Mouse (Mus musculus): ENCODE data around the gene Ackr4.

Ackr4 gene

DNA sequence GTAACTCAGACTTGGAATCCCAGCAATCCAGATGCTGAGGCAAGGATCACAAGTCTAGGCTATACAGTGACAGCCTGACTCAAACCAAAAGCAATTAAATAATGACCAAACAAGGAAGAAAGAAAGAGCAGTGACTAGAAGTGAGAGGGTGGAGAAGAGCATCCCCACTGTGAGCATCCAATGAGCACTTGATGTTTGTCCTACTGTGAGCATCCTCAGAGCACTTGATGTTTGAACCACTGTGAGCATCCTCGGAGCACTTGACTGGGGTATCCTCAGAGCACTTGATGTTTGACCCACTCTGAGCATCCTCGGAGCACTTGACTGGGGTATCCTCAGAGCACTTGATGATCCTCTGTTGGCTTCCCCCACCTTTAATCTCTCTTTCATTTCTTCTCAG lies 21.7 kb downstream of the Ackr4 start:
- DNase-seq, result no peak

DNA sequence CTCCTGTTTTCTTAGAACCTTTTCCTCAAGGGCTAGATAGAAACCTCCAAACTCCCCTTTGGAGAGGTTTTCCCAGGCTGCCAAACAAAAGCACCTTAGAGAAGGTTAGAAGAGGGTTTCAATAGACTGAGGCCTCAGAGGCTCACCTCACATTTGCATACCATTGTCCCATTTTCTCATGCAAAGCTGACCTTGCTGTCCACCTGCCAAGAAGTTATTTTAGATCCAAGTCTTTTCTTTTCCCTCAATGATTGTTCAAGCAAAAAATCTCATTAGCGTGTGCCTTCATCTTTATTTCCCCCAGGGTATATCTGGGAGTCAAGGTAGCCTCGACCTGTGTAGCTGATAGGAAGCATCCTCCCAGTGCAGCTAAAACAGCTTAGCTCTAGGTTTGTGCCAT lies 23.8 kb downstream of the Ackr4 start:
- no peak for DNase-seq

DNA sequence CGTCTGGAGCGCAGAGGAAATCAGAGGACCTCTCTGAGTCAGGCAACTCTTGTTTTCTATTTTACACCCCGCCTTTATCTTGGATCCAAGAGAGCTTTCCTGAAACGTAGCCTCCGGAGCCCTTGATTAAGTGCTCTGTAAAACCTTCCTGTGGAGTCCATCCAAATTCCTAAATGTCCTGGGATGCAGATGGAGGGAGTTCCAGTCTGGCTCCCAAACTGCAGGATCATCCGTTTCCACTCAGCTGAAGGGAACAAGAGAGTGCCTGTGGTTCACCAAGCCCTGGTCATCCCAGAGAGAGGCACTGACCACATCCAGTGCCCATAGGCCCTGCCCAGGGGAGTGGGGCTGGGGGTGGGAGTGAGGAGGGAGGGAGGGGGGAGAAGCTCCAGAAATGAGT lies 24.4 kb downstream of the Ackr4 start:
- DNase-seq, result no peak

DNA sequence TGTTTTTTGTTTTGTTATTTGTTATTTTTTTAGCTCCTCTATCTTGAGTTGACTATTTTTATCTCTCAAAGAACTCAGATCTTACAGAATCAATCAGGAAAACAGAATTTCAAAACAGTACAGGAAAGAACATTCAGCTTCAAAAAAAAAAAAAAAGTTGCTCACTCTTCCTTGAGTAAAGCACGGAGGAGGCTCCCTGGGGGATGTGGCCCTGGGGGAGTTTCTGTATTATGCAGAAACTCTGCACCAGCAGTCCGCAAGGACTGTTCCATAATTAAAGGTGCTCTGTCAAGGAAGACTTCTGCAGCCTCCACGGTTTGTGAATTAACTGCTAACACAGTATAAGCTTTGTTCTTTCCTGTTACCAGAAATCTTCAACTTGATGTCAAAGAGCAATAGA lies 25.3 kb downstream of the Ackr4 start:
- DNase-seq, result no peak

DNA sequence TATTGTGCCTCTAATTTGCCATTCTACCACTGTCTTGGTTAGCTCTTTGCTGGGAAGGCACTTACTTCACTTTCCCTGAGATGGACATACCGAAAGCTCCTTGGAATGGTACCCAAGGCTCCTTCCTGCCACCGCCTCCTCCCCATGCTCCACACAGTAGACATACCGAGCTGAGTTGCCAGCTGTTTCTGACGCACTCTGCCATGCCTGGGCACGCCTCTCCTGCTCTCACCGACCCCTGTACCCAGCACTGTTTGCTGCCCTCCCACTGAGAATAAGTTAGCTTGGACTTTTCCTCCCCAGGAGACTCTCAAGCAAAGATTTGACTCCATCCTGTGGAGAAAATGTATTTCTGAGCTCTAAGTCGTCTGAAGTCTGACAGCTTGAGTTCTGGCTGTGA lies 25.9 kb downstream of the Ackr4 start:
- peak; percentile 9 for DNase-seq

DNA sequence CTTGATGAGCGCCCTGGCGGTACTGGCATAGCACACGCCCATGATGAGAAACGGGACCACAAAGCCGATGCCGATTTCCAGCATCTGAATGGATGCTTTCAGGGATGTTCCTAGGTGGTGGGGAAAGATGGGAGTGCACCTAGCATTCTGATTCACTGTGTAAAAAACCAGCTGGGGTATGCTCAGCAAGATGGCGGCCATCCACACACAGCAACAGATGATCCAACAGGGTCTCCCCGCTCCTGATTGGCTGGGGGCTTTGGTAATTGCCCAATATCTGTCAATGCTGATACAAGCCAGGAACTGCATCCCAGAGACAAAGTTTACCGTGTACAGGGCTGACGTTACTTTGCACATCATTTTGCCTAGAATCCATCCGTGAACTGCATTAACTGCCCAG lies 27.7 kb downstream of the Ackr4 start:
- no peak for DNase-seq

DNA sequence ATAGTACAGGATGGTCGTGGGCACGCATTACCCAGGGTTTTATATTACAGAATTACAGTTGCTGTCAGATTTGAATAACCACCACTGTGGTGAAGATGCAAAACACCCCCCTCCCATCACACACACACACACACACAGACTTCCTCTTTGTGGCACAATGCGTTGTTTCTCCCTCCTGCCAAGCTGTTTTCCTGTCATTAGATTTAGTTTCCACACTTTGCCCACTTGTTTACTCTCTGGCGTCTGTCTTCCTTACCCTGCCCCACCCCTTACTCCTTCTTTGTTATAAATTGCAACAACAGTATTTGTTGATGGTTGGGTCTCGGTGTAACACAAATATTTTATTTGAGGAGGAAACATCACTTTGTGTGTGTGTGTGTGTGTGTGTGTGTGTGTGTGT lies 28.5 kb downstream of the Ackr4 start:
- DNase-seq, result no peak

DNA sequence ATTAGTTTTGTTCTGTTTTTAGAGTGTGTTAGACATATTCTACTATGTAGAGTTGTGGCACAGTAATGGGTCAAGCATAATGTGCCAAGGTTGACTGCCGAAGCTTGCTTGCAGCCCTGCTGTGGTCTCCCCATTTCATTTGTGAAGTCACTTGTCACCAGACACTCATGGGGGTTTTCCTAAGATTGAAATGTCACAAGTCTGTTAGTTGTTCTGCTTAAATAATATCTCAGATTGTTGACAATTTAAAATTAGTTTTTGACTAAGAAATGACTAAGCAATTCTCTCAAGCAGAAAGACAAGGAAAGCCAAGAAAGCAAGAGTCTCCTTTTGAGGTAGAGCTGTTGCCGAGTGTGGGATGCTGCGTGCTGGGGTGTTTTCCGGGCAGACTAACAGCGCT lies 33.8 kb downstream of the Ackr4 start:
- no peak for DNase-seq

DNA sequence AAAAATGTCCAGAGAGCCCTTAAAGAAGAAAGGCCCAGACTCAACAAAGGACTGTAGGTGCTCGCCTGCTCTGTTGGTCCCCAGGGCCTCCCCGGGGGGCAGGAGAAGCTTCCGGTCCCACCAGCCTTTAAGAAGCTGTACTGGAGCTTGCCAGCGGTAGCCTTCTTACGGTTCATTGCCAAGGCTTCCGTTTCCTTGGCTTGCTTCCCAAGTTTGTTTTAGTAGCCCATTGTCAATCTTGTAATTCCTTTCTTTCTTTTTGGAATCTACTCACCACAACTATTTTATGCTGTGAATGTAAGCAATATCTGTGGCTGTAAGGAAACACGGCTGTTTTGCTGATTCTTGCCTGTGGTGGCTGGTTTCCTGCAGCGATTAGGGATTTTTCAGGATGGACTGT lies 38.2 kb downstream of the Ackr4 start:
- peak; percentile 14 for DNase-seq

DNA sequence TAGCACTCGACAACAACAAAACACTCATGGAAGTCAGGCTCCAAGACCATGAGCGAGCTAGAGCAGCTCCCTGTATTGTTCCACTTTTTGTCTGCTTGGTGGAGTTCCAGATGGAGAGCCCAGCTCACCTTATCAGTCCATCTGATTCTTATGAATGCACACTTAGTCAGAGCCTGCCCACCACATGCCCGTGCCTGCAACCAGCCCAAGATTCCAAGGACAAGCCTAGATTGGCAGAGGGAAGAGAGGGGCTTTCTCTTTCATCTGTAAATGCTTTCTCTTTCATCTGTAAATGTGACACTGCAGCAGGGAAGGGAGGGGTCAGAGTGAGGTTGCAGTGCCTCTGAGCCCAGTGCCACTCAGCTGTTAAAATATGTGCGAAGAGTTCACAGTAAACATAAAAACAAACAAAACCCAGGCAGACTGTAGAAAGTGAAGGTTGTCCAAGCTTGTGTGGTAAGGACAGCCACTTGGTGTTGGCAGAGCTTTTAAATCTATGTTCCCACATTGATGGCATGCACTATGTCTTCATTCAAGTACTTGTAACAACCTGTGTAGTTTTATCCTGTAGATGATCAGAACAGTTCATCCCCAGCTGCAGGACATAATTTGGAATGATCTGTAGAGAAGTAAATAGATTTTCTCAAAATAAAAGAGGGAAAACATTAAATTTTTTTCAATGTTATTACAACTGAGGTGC lies 40.9 kb downstream of the Ackr4 start:
- no peak for DNase-seq

DNA sequence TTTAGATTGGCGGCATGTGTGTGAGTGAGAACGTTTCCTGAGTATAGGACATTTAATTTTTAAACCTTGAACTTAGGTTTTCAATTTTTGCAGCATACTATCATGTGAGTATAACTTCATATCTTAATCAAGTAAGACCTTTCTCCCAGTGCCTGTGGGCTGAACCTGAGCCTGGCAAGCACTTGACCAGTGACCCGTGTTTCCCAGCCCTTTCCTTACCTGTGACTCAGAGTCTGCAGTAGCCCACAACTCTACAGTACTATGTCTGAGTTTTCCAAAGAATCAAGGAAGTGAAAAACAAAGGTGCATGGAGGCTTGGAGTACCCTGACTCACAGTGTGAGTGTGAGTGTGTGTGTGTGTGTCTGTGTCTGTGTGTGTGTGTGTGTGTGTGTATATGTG lies 46.7 kb downstream of the Ackr4 start:
- DNase-seq, result no peak

DNA sequence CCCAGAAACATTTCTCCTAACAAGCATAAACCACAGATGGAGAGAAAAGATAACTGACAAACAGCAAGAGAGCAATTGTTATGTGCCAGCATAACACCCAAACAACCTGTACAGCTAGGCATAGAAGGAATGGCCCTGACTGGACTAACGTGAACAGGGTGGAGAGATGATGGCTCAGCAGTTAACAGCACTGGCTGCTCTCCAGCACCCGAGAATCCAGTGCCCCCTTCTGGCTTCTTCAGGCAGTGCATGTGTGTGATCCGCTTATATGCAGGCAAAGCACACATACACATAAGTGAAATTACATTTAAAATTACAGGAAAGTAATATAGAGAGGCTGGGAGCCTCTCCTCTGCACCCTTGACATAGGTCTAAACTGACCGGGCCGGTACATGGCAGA lies 47.4 kb downstream of the Ackr4 start:
- peak; percentile 49 for DNase-seq

DNA sequence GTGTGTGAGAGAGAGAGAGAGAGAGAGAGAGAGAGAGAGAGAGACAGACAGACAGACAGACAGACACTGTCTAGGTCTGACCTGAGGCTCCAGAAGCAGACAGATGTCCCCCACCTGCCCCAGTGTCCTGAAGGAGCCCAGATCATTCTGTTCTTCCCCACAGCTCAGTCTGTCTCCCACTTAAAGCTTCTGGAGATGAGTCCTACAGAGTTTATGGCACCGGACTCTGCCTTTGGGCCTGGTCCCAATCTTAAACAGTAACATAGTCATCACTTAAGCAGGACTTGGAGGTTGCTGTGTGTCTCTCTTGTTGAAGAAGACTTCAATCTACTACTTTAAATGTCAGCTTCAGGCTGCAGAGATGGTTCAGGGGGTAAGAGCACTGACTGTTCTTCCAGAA lies 48.0 kb downstream of the Ackr4 start:
- no peak for DNase-seq

DNA sequence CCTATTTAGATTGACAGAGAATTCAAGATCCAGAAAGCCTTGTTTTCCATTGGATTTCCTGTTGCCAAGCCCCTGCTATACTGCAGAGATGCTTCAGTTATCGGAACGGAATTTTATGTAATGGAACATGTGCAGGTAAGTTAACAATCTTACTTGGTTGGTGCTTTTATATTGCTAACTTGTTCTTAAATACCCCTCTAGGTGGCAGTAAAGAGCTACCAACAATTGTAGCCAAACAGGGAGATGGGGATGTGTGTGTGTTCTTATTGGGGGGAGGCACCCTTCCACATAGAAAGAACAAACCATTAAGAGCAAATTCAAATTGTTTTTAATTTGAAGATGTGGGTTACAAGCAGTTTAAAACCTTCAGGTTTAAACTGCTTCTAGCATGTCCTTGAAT lies 50.9 kb downstream of the Ackr4 start:
- DNase-seq, result no peak

DNA sequence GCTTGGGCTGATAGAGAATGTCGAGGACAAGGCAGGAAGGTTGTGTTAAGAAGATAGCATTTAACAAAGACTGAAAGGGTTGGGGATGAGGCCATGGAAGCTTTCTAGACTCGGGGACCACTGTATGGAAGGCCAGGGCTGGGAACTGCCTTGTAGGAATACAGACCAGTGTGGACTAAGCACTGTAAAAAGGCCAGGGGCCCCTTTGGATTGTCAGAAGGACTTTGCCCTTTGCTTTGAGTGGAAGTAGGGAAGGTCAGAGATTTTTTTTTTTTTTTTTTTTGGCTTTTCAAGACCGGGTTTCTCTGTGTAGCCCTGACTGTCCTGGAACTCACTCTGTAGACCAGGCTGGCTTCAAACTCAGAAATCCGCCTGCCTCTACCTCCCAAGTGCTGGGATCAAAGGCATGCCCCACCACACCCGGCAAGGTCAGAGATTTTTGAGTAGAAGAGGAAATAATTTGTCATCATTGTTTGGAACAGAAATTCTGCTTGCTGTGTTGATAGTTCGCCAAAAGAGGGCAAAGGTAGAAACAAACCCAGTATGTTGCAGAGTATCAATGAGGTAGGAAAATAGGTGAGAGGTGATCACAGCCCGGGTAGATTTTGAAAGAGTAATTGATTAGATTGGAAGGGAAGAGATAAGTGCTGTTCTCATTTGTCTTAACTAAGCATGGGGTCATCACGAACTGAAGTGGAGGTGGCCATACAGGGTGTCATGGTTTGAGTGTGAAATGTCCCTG lies 55.7 kb downstream of the Ackr4 start:
- DNase-seq, result no peak

DNA sequence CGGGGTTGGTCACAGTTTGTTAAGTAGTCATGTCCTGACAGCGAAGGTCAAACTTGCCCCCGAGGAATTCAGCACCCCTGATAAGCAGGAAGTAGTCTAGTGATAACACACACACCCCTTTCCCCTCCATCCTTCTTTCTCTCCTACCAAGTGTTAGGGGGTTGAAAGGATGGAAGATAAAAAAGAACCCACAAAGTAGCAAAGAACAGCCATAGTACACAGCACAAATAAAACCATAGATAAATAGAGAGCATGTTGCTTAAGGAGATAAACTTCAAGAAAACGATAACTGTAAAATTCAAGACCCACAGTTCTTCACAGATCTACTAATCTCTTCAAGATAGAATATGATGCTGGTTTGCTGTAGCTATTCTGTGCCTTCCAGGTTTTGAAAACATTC lies 56.5 kb downstream of the Ackr4 start:
- DNase-seq, result no peak

DNA sequence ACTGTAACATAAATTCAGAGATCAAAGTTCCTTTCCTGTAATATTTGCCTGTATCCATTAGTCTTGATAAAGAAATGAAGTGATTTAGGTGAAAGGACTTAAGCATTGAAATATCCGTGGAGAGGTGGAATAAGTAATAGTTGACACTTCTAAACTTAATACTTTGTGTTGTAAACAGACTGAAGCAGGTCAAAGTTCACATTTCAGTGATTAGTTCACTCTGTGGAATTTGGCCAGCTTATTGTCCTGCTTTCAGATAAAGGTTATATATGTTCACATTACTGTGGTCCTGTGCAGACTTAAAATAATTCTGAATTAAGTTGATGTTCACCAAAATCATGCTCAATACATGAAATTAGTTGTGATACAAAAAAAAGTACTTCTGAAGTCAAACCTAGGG lies 62.2 kb downstream of the Ackr4 start:
- no peak for DNase-seq

DNA sequence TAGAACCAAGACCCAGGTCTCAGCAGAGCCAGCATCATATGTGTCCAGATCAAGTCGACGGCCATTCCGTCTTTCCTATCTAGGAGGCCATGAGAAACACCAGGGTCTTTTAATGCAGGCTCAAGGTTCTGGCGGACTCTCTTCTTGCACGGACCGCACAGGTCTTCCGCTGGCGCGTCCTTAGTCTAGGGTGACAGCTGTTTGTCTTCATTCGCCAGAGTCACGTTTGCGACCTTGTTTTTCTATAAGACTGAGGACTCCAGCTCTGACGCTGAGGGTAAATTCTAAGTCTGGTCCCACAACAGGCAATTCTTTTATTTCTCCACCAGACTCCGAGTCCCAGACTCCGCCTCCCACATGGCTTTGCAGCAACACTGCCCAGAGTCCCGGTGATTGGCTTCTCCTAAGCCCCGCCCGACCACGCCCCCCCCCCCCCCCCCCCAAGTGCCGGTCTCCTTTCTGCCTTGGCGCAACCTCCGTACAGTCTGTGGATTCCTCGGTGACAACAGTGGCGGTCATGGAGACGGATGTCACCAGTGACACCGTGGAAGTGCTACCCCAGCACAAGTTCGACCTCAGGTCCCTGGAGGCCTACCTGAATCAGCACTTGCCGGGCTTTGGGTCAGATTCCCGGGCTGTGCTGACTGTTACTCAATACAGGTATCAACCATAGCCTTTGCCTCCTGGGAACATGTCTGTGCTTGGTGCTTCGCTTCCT lies 63.3 kb downstream of the Ackr4 start, which contains the start of gene Acad11:
Acad11 (plus strand) TSS at position 134 of the 718 bp plus-strand sequence.
- DNase-seq, result peak; percentile 89

DNA sequence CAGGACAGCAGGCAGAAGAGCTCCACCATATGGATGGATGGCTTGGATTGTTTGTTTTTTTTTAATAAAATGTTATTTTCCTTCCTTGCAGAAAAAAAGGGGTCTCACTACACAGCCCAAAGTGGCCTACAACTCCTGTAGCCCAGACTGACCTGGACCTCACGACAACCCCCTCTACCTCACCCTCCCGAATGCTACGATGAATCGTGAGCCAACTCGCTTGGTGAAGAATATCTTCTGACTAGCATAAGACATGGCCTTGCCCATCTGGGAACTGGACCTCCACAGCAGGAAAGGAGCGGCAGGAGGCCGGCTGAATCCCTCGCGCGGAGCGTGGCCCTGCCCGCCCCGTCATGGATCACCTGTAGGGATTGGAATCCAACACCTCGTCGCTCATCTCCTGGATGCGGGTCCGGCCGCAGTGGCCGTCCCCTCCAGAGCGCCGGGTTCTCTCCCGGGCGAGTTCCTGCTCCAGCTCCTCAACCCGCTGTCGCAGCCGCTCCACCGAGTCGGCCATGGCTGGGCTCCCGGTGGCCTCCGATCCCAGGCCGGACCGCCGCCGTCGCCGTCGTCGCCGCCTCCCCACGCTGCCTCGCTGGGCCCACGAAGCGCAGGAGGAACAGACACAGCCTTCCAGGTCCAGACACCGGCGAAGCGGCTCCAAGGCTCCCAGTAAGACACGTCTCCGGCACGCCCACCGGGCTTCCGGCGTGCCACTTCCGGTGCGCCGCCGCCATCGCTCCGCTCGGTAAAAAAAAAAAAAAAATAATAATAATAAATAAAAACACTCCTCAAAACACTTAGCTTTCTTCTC lies 64.1 kb downstream of the Ackr4 start, which contains the start of gene Uba5:
Uba5 (minus strand) TSS at position 705 of the 814 bp plus-strand sequence.
- DNase-seq, result peak; percentile 16

DNA sequence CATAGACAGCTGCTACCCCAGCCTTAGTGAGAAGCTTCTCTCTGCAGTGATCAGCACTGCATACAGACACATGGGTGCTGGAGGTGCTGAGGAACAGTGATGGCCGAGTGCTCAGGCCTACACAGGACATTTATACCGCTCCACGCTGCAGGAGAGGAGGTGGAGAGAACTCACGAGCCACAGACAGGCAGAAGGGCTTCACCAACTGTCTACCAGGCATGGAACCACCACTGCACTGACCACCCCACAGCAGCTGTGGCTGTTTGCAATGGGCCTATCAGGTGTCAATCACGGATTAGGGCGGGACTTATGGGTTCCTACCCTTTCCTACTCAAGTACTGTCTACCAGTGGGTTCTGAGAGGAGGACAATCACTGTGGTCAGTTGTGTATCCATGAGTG lies 75.7 kb downstream of the Ackr4 start:
- DNase-seq, result no peak

DNA sequence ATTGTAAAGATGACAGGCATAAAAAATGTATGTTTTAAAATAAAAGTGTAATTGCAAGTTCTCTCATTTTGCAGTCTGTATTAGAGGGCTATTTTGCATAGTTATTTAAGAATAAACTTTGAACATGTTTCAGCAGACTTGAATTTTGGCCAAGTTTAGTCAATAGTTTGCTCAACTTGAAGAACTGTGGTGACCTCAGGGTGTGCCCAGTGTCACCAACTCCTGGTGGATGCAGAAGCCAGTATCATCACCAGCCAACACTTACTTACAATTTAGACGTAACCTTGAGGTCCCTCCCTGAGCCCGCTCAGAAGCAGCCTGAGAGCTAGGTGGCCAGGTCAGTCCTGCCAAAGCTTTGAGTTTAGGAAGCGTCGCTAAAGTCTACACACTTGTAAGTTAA lies 83.1 kb downstream of the Ackr4 start:
- peak; percentile 27 for DNase-seq

DNA sequence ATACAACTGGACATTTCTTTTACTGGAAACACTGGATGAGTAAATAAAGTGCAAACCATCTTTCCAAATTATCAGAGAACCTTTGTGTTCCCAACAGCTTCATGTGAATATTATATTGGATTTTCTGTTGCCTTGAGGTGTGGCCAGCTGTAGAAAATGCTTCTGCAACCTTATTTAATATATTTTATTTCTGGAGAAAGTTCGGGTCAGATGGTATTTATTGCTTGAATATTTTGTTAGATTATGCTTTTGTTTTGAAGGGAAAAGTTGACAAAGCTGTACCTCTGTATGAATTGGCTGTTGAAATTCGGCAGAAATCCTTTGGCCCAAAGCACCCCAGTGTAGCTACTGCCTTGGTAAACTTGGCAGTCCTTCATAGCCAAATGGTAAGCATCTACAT lies 86.4 kb downstream of the Ackr4 start, which contains the start of gene Gm28305:
Gm28305 (plus strand) TSS at position 301 of the 400 bp plus-strand sequence.
- no peak for DNase-seq

DNA sequence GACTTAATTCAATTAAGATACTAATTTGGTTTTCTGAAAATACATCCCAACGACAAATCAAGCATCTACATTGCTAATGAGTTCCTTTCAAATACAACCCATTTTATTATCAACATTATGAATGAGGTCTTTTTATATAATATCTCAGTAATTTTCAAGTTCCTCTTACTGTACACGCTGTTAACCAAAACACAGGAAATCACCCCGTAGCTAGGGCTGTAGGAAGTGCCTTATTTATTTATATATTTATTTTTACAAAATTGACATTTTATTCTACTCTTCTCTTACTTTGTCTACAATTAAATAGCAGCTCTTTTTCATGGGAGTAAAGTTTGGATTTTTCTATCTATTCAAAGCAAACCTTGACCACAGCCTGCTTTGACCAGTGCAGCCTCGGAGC lies 87.0 kb downstream of the Ackr4 start:
- no peak for DNase-seq

Data from kidney, adult 11 months (tissue).